Mouse (Mus musculus) inflammation-experienced regulatory T-cells, adult 6 months (primary cell): Measurements from ENCODE around the gene Swap70. TPM values are rescaled to one million over a fixed set of nuclear protein-coding genes. Genes with fewer than 3 reads are reported as not detected.

Experiments
- ATAC-seq: one replicate; pipeline ENCODE4 v1.8.0; 2017
- polyA plus RNA-seq, 3 experiments: library from polyadenylated mRNA; unstranded; fragments of 100-300 nt; shearing (Covaris generic); gene quantifications; one replicate each; pipeline ENCODE4 v1.2.1; 2017

Swap70 gene
- polyA plus RNA-seq, 3 experiments from 2014 or later, result 28.6 to 38.2 (median 31.7) TPM

DNA sequence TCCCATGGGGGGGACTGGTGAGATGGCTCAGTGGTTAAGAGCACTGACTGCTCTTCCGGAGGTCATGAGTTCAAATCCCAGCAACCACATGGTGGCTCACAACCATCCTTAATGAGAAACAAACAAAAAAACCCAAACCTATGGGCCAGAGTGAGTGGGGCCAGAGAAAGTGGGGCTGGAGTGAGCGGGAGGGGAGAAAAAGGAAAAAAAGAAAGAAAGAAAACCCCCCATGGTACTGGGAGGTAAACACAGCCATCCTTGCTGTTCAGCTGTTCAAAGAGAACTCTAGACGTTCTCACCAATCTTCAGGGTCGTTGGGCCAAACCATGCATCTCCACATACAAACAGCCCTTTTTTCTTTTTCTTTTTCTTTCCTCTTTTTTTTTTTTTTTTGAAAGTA, 18.1 kb downstream of the Swap70 start:
- ATAC-seq, result no peak

GRCm38 (mm10) chr7:110241472-110242289, 20.2 kb downstream of the Swap70 start:
- ATAC-seq, result no peak

- ATAC-seq, result no peak
Measured at GRCm38 (mm10) chr7:110242290-110242581, 20.7 kb downstream of the Swap70 start.

- no peak for ATAC-seq
Measured at GRCm38 (mm10) chr7:110245128-110245527, 23.6 kb downstream of the Swap70 start.

- ATAC-seq, result no peak
Measured at GRCm38 (mm10) chr7:110246526-110246925, 25.0 kb downstream of the Swap70 start.

DNA sequence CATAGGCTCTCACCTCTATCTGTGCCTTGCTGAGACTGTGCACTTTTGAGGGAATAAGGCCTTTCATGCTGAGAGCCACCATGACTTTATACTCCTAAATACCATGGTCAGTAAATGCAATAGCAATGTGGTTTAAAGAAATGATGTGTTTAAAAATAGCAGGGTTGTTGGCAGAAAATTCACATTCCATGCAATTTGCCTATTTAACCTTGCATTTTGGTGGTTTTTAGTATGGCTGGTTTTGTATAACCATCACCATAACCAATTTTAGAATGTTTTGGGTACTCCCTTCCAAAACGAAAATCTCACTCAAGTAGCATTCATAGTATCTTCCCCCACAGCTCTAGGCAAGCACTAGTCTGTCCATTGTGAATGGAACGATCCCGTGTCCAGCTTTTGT, 26.3 kb downstream of the Swap70 start:
- no peak for ATAC-seq

GRCm38 (mm10) chr7:110248677-110249076, 27.2 kb downstream of the Swap70 start:
- no peak for ATAC-seq

- peak; percentile 88 for ATAC-seq
Measured at GRCm38 (mm10) chr7:110253861-110254260, 32.4 kb downstream of the Swap70 start.

DNA sequence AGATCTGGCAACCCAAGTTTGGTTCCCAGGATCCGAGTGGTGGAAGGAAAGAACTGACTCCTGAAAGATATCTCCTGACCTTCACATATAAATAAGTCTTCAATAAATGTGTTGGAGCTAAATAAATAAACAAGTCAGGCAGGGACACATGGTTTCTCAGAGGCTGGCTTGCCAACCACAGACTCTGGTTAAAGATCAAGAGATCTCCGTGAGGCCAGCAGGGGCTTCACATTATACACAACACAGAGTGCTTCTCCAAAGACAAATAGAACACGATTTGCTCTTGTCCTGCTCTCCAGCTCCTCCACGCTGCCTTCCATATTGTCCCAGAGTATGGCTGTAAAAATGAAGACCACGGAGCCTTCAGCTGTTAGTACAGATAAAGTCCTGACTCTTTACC, 32.9 kb downstream of the Swap70 start:
- ATAC-seq, result peak; percentile 17

- ATAC-seq, result no peak
Measured at GRCm38 (mm10) chr7:110257059-110257458, 35.5 kb downstream of the Swap70 start.

- no peak for ATAC-seq
Measured at GRCm38 (mm10) chr7:110258196-110258950, 36.9 kb downstream of the Swap70 start.

GRCm38 (mm10) chr7:110259966-110260711, 38.6 kb downstream of the Swap70 start:
- peak; percentile 68 for ATAC-seq

DNA sequence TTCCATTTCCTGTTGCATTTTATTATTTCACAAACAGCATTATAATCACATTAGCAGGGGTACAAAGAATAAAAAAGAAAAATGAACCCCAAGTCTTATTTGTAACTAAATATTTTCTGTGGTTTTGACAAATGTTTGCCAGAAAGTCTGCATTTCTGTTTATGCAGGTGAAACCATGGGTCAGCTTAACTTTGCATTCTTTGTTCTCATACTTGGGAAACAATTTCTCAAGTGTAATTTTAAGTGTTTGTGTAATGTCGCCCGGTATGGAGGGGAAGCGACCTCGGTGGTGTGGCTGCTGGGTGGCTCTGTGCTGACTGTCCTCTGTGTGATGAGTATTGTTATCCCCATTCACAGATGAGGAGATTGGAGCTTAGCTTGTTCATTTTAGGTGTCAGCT, 40.3 kb downstream of the Swap70 start:
- no peak for ATAC-seq

DNA sequence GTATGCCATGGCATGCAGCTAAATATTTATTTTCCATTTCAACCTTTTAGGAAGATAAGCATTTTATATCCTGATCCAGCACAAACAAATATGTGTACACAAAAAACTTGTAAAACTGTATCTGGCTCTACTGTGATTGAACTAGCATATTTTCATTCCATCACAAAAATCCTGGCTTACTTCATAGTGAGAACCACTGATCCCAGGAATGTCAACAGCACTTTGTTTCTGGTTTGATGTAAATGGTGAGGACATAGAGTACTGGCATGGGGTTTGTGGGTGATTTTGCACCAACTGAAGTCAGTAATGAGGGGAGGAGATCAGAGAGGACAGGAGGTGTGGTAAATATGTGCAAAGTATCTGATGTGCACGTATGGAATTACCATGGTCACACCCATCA, 41.1 kb downstream of the Swap70 start:
- ATAC-seq, result no peak

DNA sequence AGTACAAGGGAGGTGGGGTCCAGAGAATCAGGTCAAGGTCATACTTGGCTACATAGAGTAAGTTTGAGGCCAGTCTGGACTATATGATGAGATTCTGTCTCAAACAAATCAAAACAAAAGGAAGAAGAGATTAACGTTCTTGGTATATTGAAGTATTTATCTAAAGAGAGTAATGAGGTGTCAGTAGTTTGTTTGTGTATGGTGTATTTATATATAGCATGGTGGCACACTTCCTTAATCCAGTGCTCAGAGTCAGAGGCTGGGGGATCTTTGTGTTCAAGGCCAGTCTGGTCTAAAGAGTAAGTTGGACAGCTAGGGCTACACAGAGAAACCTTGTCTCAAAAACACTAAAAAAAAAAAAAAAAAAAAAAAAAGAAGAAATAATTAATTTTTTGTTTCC, 42.0 kb downstream of the Swap70 start:
- no peak for ATAC-seq

DNA sequence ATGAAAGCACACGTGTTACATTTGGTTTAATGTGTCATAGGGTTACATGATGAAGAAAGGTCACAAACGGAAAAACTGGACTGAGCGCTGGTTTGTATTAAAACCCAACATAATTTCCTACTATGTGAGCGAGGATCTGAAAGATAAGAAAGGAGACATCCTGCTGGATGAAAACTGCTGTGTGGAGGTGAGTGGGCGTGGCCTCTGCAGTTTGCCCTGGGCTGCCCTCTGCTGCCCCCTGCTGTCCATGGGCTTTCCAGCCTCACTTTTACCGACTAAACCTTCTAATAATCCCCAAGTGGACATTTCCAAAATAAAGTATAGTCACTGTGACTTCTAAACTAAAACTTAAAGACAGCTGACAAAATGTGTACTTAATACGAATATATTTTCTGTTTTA, 44.3 kb downstream of the Swap70 start:
- peak; percentile 92 for ATAC-seq

- no peak for ATAC-seq
Measured at GRCm38 (mm10) chr7:110267014-110267413, 45.5 kb downstream of the Swap70 start.

- ATAC-seq, result no peak
Measured at GRCm38 (mm10) chr7:110267994-110268393, 46.5 kb downstream of the Swap70 start.

DNA sequence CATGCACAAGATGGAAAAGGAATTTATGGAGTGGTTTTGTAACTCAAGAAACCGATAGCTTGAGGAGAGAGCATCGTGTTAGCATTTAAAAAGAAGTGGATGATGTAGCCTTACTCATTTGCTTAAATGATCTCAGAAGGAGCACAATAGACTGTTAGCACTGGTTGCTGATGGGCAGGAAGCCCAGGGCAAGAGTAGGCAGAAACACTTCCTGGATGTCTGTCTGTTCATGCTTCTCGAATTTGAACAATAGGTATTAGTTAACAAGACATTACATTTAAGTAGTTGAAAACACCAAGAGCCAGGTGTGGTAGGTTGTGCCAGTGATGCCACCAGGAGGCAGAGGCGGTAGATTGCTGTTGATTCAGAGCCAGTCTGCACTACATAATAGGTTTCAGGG, 47.0 kb downstream of the Swap70 start:
- ATAC-seq, result no peak

GRCm38 (mm10) chr7:110269777-110270176, 48.3 kb downstream of the Swap70 start:
- ATAC-seq, result no peak

DNA sequence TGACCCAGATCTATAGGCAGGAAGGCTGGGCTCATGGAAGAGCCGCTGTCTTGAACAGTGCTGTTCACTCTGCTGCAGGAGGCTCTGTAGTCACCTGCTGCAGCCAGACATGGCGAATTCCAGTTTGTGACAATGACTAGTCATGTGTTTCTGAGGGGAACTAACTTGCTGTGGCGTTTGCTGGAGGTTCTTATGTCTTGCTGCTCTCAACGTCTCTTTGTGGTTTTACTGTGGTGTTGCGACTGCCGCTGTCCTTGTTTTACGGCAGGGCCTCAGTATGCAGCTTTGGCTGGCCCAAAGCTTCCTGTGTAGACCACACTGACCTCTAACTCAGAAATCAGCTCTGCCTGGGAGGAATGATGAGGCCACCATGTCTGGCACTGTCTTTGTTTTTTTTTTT, 48.9 kb downstream of the Swap70 start:
- no peak for ATAC-seq

- ATAC-seq, result no peak
Measured at GRCm38 (mm10) chr7:110271814-110272213, 50.3 kb downstream of the Swap70 start.

GRCm38 (mm10) chr7:110272434-110272833, 50.9 kb downstream of the Swap70 start:
- ATAC-seq, result no peak
